Mouse (Mus musculus) hindlimb bud, embryonic 11.5 days (tissue): ENCODE results near the gene Pkn3.

Experiments
- DNase-seq: peaks from one replicate; pipeline ENCODE4 v3.0.0-alpha.2; 2012; ENCODE audit warnings: low read depth, low spot score; ENCODE audit errors: extremely low spot score

Gene Pkn3

GRCm38 (mm10) chr2:30062249-30063093 lies 15.0 kb upstream of the Pkn3 start:
- DNase-seq, result no peak

GRCm38 (mm10) chr2:30063235-30063634 lies 14.2 kb upstream of the Pkn3 start:
- no peak for DNase-seq

DNA sequence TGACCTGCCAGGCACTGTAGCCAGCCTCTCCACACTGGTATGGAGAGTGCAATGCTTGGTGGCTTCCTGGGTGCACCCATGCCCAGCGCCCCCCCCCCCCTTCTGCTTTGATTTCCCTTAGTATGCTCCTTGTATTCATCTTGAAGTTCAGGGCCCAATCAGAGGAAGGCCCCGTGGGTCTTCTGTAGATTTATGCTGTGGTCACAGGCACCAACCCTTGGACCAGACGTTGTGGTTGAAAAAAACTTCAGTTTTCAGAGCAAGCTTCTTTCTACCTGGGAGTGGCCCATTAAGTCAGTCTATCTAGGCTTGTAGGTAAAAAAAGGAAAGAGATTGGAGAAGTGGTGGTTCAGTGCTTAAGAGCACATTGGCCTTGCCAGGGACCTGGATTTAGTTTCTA lies 13.7 kb upstream of the Pkn3 start:
- DNase-seq, result no peak

DNA sequence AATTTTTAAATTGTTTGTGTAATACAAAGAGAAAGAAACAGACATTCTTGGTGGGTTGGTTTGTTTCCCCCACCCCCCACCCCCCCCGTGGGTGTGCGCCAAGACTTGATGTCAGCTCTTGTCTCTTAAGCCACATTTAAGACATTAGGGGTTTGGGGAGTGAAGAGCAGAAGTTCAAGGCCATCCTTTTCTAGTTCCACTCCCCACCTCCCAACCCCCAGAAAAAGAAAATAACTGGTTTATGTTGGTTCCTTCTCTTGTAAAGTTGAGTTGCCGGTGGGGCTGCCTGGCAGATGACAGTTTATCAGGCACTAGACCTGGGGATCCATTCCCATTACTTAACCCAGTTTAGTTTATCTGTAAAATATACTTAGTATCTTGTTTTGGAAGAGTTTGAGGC lies 13.2 kb upstream of the Pkn3 start:
- no peak for DNase-seq

DNA sequence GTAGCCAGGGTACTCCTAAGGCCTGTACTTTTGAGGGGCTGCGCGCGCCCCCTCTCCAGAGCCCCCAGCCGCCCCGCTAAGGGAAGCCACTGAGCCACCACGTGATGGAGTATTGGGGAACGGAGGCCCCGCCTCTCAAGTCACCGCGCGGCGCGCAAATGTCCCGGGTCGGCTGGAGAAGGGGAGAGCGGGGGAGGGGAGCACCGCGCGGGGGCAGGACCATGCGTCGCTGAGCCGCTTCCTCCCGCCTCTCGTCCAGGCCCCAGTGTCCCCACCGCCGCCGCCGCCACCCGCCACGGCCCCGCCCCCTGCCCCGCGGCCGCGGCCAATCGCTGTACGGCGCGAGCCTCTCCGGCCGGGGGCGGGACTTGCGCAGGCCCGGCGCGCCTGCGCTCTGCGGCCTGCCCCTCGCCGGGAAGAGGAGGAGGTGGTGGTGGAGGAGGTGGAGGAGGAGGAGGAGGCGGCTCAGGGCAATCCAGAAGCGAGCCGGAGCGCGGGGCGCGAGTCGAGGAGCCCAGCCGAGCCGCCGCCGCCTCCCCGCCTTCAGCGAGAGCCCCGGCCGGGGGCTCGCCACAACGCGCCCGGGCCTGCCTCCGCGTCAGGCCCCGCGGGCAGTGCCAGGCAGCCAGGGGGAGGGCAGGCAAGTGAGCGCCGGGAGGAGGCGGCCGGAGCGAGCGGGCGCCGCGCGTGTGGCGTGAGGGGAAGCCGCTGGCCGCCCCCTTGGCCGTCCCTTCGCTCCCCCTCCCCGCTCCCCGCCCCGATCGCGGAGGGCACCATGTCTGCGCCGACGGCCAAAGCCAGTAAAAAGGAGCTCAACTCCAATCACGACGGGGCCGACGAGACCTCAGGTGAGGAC lies 11.2 kb upstream of the Pkn3 start:
- no peak for DNase-seq

DNA sequence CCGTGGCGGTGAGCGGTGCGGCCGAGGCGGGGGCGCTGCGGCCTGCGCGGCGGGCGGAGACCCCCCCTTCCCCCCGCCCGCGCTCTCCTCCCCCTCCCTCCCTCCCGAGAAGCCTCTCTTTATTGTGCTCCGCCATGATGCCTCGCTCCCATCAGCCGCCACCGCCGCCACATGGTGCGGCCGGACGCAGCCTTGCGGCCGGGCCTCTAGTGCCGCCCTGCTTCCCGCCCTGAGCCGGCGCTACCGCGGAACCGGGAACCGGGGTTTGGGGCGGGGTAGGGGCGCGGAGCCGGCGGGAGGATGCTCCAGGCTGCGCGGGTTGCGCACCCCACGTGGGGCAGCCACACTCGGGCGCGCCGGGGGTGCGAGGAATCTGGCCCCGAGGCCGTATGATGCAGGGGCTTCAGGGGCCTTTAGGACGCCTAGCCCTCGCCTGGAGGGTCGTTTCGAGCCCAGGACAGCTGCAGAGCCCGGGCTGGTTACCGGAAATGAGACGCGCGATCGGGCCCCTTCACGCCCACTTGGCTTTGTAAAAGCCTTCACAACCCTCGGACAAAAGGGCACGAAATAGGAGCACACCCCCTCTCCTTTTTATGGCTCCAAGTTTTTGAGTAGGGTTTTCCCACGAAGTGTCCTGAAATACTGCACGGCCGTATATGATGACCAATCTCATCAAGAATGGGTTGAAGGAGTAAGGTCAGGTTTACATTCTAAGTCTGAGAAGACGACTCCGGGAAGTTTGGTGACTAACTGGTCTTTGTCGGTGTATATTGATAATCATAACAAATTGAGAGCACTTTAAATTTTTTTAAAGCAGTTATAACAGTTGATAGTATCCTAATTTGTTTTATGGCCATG lies 10.2 kb upstream of the Pkn3 start:
- no peak for DNase-seq

GRCm38 (mm10) chr2:30067962-30068361 lies 9.5 kb upstream of the Pkn3 start:
- no peak for DNase-seq

GRCm38 (mm10) chr2:30072875-30073274 lies 4.6 kb upstream of the Pkn3 start:
- DNase-seq, result no peak

DNA sequence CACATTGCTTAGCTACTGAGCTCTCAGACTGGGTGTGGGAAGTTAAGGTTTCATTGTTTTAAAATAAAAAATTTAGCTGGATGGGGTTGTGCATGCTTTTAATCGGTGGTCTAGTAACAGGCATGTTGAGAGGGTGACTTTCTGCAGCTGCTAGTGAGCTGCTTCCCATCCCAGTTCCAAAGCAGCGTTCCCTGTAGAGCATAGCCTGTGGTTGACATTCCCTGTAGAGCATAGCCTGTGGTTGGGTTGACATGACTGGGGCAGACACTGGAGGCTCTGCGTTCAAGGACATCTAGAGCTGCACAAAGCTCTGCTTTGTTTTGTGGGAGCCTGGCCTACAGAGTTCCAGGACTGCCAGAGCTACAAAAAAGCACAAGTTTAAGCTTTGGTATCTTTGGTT lies 4.2 kb upstream of the Pkn3 start:
- DNase-seq, result no peak

DNA sequence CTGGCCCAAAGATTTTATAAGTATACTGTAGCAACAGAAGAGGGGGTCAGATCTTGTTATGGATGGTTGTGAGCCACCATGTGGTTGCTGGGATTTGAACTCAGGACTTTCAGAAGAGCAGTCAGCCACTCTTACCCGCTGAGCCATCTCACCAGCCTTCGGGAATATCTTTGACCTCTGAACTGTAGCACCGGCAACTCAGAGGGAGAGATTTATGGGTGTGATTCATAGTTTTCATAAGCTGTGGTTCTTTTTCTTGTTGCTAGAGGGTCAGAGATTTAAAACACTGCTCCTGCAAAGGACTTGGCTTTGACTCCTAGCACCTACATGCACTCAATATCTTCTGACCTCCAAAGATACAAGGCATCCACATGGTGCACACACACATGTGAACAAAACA lies 1.9 kb upstream of the Pkn3 start:
- DNase-seq, result no peak

DNA sequence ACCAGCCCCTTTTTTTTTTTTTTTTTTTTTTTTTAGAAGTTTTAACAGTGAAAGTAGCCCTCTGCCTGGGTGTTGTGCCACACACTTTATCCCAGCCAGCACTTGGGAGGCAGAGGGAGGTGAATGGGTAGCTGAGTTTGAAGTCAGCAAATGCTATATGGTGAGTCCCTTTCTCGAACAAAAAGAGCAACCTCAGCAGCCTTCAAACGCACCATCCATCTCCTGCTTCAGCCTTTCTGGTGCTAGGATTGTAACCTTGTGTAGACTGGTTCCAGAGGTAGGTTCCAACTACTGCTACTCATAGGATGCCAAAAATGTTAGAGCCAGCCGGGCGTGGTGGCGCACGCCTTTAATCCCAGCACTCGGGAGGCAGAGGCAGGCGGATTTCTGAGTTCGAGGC lies 1.0 kb upstream of the Pkn3 start:
- no peak for DNase-seq

GRCm38 (mm10) chr2:30076959-30077358 lies 525 bp upstream of the Pkn3 start:
- DNase-seq, result no peak

GRCm38 (mm10) chr2:30078349-30078712 lies 847 bp downstream of the Pkn3 start:
- no peak for DNase-seq

DNA sequence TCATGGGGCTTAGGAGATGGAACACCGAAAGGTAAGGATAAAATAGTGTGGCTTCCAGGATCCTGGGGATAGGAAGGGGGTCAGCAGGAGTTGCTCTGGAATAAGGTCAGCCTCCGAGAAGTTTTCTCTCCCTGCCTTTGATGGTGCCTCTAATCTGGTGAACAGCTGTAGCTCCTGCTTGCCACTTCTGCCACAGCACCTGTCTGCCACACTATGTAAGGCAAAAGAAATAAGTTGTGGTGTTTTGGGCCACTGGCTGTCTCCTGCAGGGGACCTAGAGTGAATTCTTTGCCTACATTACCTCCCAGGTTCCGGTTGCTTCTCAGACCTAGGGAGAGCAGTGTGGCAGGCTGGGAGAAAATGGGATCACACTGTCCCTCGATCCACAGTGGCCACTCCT lies 1.3 kb downstream of the Pkn3 start:
- DNase-seq, result no peak

GRCm38 (mm10) chr2:30080181-30080800 lies 2.8 kb downstream of the Pkn3 start:
- DNase-seq, result no peak

DNA sequence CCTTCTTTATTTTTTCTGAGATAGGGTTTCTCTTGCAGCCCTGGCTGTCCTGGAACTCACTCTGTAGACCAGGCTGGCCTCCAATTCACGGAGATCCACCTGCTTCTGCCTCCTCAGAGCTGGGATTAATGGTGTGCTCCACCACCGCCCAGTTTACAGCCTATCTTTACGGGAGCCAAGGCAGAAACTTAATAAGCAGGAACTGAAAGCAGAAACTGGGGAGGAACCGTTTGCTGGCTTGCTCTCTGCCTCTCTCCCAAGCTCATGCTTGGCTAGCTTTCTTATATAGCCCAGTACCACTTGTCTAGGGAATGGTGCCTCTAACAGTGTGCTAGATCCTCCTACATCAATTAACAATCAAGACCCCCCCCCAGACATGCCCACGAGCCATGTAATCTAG lies 6.6 kb downstream of the Pkn3 start:
- no peak for DNase-seq

DNA sequence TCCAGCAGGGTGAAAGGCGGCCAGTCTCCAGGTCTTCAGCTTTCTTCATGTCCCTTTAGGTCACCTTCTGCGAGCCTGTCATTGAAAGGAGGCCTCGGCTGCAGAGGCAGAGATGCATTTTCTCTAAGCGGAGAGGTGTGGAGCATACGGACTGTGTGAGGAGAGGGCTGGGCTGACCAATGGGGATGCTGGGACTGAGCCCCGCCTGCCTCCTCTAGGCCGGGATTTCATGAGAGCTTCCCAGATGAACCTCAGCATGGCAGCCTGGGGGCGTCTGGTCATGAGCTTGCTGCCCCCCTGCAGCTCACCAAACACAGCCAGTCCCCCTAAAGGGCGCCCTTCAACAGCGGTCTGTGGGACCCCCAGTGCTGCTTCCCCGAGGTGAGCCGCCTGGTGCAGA lies 7.1 kb downstream of the Pkn3 start:
- no peak for DNase-seq

GRCm38 (mm10) chr2:30087310-30087709 lies 9.8 kb downstream of the Pkn3 start:
- DNase-seq, result no peak

DNA sequence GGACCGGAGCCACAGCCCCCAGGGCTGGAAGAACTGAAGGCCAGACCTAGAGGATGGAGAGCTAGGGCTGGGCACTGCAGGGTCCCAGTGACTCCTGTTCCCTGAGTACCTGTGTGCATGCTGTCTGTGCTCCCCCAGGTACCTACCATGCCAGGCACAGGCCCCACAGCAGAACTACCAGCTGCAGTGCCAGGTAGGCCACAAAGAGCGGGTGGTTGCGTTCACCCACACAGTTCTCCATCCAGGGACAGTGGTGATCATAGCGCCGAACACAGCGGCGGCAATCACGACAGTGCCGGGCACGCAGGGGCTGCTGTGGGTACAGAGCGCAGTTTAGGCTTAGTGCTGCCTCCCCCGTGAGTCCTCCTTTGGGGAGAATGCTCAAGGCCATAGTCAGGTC lies 14.0 kb downstream of the Pkn3 start:
- no peak for DNase-seq

GRCm38 (mm10) chr2:30092280-30092918 lies 14.9 kb downstream of the Pkn3 start:
- no peak for DNase-seq
